Mouse (Mus musculus) cortical plate, adult 2 months (tissue): ENCODE measurements at regions not wholly inside any gene's neighbourhood (a gene's known extent, or its start where the extent isn't known, plus 50 kb on each side); places are given as distances from the start of the nearest gene placed in this dataset.

ENCODE experiments used
- CTCF ChIP-seq: fragments of 200-500 bp; IDR thresholded peaks from 2 replicates; pipeline ENCODE4 v1.5.1; 2011; ENCODE audit warnings: mild to moderate bottlenecking, control low read depth, low read length; ENCODE audit not compliant: insufficient read depth; ENCODE audit errors: extremely low read depth
- POLR2A ChIP-seq: fragments of 200-500 bp; IDR thresholded peaks from 2 replicates; pipeline ENCODE4 v1.6.1; 2011; ENCODE audit warnings: mild to moderate bottlenecking, low read length, control low read depth; ENCODE audit not compliant: insufficient read depth; ENCODE audit errors: extremely low read depth

DNA sequence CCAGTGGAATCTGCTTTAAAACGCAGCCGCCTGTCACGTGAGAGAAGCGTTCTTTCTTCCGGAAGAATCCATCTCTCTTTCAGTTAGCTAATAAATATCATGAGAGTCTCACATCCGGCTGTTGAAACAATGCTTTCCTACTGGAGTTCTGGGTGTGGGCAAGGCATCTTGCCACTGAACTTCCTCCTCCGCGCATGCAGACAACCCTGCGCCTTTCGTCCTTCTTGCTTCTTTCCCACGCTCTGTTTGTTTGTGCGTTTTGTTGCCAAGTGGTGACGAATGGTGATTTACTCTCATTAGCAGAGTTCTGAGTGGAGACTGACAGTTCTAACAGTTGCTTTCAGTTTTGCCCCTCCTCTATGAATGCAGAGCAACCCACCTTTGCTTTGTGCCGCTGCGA is 326.8 kb upstream of the Irx2 start:
- TF ChIP-seq POLR2A = no peak
- no peak for TF ChIP-seq CTCF
